Mouse (Mus musculus) kidney, adult 11 months (tissue): ENCODE results near the gene Gm20388.
A peak's percentile ranks its signal among the peaks of the same experiment; 100 is the strongest.

Experiments
- DNase-seq: peaks from one replicate; pipeline ENCODE4 v3.0.0; 2022

Gm20388 gene

GRCm38 (mm10) chr8:121558538-121558937, 1647.9 kb downstream of the Gm20388 start:
- DNase-seq = no peak

- no peak for DNase-seq
Observed at GRCm38 (mm10) chr8:121559801-121560200, 1649.2 kb downstream of the Gm20388 start.

GRCm38 (mm10) chr8:121560432-121561100, 1649.9 kb downstream of the Gm20388 start:
- DNase-seq = no peak

GRCm38 (mm10) chr8:121561636-121562345, 1651.2 kb downstream of the Gm20388 start:
- no peak for DNase-seq

GRCm38 (mm10) chr8:121562941-121563351, 1652.3 kb downstream of the Gm20388 start:
- peak; percentile 21 for DNase-seq

- no peak for DNase-seq
Observed at GRCm38 (mm10) chr8:121563701-121564100, 1653.1 kb downstream of the Gm20388 start.

- no peak for DNase-seq
Observed at GRCm38 (mm10) chr8:121568321-121568720, 1657.7 kb downstream of the Gm20388 start.

GRCm38 (mm10) chr8:121570335-121570734, 1659.7 kb downstream of the Gm20388 start:
- no peak for DNase-seq

- no peak for DNase-seq
Observed at GRCm38 (mm10) chr8:121570801-121571200, 1660.2 kb downstream of the Gm20388 start.

GRCm38 (mm10) chr8:121572121-121572520, 1661.5 kb downstream of the Gm20388 start:
- no peak for DNase-seq

GRCm38 (mm10) chr8:121573275-121573674, 1662.6 kb downstream of the Gm20388 start:
- DNase-seq = peak; percentile 39

- DNase-seq = no peak
Observed at GRCm38 (mm10) chr8:121575661-121576060, 1665.0 kb downstream of the Gm20388 start.

GRCm38 (mm10) chr8:121577751-121578675, 1667.4 kb downstream of the Gm20388 start:
- no peak for DNase-seq

- peak; percentile 96 for DNase-seq
Observed at GRCm38 (mm10) chr8:121578676-121579451, 1668.2 kb downstream of the Gm20388 start, which contains the start of gene Fbxo31. TSS of gene Fbxo31 (minus strand) at chr8:121578806.

- no peak for DNase-seq
Observed at GRCm38 (mm10) chr8:121580465-121580864, 1669.8 kb downstream of the Gm20388 start.

- no peak for DNase-seq
Observed at GRCm38 (mm10) chr8:121583653-121584052, 1673.0 kb downstream of the Gm20388 start.

GRCm38 (mm10) chr8:121584730-121585129, 1674.1 kb downstream of the Gm20388 start:
- no peak for DNase-seq

- DNase-seq = peak; percentile 99
Observed at GRCm38 (mm10) chr8:121585159-121585825, 1674.7 kb downstream of the Gm20388 start.

- no peak for DNase-seq
Observed at GRCm38 (mm10) chr8:121588750-121589149, 1678.1 kb downstream of the Gm20388 start.

- no peak for DNase-seq
Observed at GRCm38 (mm10) chr8:121589205-121589726, 1678.6 kb downstream of the Gm20388 start.
